Mouse (Mus musculus): ENCODE results near the gene Mog. TPM values are rescaled to one million over a fixed set of nuclear protein-coding genes. Genes with fewer than 3 reads are reported as not detected.

Gene Mog
- polyA plus RNA-seq, 1 experiment from 2014 or later: 2.9 TPM

GRCm38 (mm10) chr17:37002364-37003330 lies 20.6 kb downstream of the Mog start:
- peaks cover 16% of the 10 kb centered on the region; the same call in 1 of the 2 replicates for H3K36me3 ChIP-seq (ENCODE audit: control insufficient read depth, insufficient read depth)
- H3K4me2 ChIP-seq (ENCODE audit: low read length): peak overlapping the region; percentile 54
- H3K9me3 ChIP-seq (ENCODE audit: control insufficient read depth, low read length): no peaks in the 10 kb centered on the region
- H3K4me1 ChIP-seq (replicated peaks; ENCODE audit: control insufficient read depth, insufficient read depth, low read length): peaks cover 17% of the 10 kb centered on the region
- peak; percentile 87 for ATAC-seq
- peak overlapping the region; percentile 56 for H3K4me3 ChIP-seq (replicated peaks; ENCODE audit: low read length)
- H3K27ac ChIP-seq (ENCODE audit: low read length): peak overlapping the region; percentile 95
- WGBS: under 1% methylated on average over 49 of the region's 49 CpGs
- H3K9ac ChIP-seq (replicated peaks; ENCODE audit: low read depth, low read length): peak overlapping the region; percentile 87
- no peaks in the 10 kb centered on the region for H3K27me3 ChIP-seq (replicated peaks; ENCODE audit: control insufficient read depth, insufficient read depth, low read length)

DNA sequence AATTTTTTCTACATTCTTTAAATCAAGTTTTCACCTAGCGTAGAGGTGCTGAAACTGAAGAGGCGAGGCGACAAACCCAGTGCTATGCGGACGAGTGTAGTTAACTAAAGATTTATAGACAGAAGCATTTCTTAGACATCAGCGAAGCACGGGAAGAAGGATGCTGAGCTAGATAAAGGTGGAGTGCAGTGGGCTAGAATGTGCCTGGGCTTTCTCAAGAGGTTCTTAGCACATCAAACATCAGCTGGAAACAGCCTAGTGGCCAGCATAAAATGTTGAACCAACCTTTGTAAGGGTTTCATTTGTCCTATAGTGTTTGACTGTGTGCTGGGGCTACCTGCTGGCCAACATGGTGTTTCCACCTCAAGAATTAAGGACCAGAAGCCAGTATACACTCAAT lies 22.3 kb downstream of the Mog start, which contains the start of gene Zfp57:
Gene Zfp57, plus strand, starts transcription at position 301 of the 400 bp plus-strand sequence.
- H3K4me2 ChIP-seq (ENCODE audit: low read length): peak within 1 kb of the TSS; percentile 54
- H3K9me3 ChIP-seq (ENCODE audit: control insufficient read depth, low read length): no peaks in the 10 kb centered on the region
- no peaks in the 10 kb centered on the region for H3K27me3 ChIP-seq (replicated peaks; ENCODE audit: control insufficient read depth, insufficient read depth, low read length)
- H3K9ac ChIP-seq (replicated peaks; ENCODE audit: low read depth, low read length): no peak within 1 kb of the TSS
- WGBS: 95% methylated on average over 7 of the region's 7 CpGs
- H3K4me1 ChIP-seq (replicated peaks; ENCODE audit: control insufficient read depth, insufficient read depth, low read length): peaks cover 14% of the 10 kb centered on the region
- H3K36me3 ChIP-seq (ENCODE audit: control insufficient read depth, insufficient read depth): peaks cover 4% of the 10 kb centered on the region; the same call in 1 of the 2 replicates
- peak within 1 kb of the TSS; percentile 56; the same call in 1 of the 2 replicates for H3K4me3 ChIP-seq (replicated peaks; ENCODE audit: low read length)
- H3K27ac ChIP-seq (ENCODE audit: low read length): no peak within 1 kb of the TSS
- ATAC-seq: no peak

DNA sequence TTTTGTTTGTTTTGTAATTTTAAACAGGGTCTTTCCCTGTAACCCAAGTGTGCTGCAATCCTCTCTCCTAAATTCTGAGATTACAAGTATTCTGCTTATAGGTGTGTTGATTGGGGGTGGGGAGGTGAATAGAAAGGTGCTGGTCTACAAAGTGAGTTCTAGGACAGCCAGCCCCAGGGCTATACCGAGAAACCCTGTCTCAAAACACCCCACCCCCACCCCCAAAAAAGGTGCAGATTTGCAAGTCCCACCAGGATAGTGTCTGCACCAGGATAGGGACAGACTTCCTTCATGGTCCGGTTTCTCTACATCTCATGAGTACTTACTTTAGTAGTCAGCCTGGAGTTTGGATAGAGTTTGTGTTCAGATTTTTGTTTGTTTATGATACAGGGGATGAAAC lies 24.7 kb downstream of the Mog start:
- Histone ChIP-seq H3K36me3 (ENCODE audit: control insufficient read depth, insufficient read depth) (no peaks in the 10 kb centered on the region), H3K27ac (ENCODE audit: low read length) (no peak overlapping the region), H3K4me1 (replicated peaks; ENCODE audit: control insufficient read depth, insufficient read depth, low read length) (no peaks in the 10 kb centered on the region), H3K27me3 (replicated peaks; ENCODE audit: control insufficient read depth, insufficient read depth, low read length) (no peaks in the 10 kb centered on the region), H3K4me2 (ENCODE audit: low read length) (no peak overlapping the region), H3K9me3 (ENCODE audit: control insufficient read depth, low read length) (no peaks in the 10 kb centered on the region), H3K4me3 (replicated peaks; ENCODE audit: low read length) (no peak overlapping the region), H3K9ac (replicated peaks; ENCODE audit: low read depth, low read length) (no peak overlapping the region)
- 73% methylated on average over 2 of the region's 2 CpGs for WGBS
- ATAC-seq: no peak

DNA sequence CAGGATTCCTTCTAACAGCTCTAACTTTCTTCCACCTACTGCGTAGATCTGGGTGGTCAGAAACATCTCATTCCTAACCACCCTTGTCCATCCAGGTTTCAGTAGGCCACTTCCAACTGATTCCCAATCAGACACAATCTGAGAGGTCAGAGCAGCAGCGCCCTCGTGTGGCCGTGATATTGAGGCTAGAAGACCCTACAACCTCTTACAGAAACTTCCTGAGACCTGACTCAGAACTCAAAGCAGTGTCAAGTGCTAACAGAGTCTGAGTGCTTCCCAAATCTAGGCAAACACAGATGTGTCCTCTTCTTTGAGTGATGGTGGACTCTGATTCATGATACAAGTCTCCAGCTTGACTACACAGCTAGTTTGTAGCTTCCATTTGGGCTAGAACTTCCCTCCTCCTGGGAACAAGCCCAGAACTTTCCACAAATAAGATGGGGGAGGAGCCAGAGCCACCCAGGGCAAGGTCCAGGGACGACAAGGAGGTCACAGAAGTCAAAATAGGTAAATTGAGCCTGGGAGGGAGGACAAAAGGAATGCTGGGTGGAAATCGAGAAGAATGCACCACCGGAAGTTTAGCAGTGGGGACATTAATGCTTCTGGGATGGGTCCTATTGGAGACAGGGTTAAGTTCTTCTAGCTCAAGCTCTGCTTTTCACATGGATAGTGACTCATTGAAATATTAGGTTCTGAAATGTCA lies 26.0 kb downstream of the Mog start:
- Histone ChIP-seq H3K36me3 (ENCODE audit: control insufficient read depth, insufficient read depth) (no peaks in the 10 kb centered on the region), H3K9ac (replicated peaks; ENCODE audit: low read depth, low read length) (no peak overlapping the region), H3K4me2 (ENCODE audit: low read length) (no peak overlapping the region), H3K4me3 (replicated peaks; ENCODE audit: low read length) (no peak overlapping the region), H3K27ac (ENCODE audit: low read length) (no peak overlapping the region), H3K27me3 (replicated peaks; ENCODE audit: control insufficient read depth, insufficient read depth, low read length) (no peaks in the 10 kb centered on the region), H3K4me1 (replicated peaks; ENCODE audit: control insufficient read depth, insufficient read depth, low read length) (no peaks in the 10 kb centered on the region), H3K9me3 (ENCODE audit: control insufficient read depth, low read length) (no peaks in the 10 kb centered on the region)
- ATAC-seq: no peak
- 29% methylated on average over 7 of the region's 7 CpGs for WGBS

DNA sequence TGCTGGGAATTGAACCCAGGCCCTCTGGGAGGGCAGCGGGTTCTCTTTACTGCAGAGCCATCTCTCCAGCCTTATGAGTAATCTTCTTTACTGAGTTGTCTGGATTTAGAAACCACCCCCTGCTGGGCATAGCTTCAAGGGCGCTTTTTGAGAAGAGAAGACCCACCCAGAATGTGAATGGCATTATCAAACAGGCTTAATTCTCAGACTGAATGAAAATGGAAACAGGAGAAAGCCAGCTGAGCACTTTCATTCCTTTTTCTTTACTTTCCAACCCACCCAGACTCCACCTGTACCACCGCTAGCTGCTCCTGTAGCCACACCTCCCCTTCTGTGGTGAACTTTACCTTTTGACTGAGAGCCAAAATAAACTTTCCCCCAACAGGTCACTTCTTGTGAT lies 27.8 kb downstream of the Mog start:
- Histone ChIP-seq H3K36me3 (ENCODE audit: control insufficient read depth, insufficient read depth) (no peaks in the 10 kb centered on the region), H3K9me3 (ENCODE audit: control insufficient read depth, low read length) (no peaks in the 10 kb centered on the region), H3K9ac (replicated peaks; ENCODE audit: low read depth, low read length) (no peak overlapping the region), H3K4me3 (replicated peaks; ENCODE audit: low read length) (no peak overlapping the region), H3K27me3 (replicated peaks; ENCODE audit: control insufficient read depth, insufficient read depth, low read length) (no peaks in the 10 kb centered on the region), H3K4me2 (ENCODE audit: low read length) (no peak overlapping the region), H3K27ac (ENCODE audit: low read length) (no peak overlapping the region), H3K4me1 (replicated peaks; ENCODE audit: control insufficient read depth, insufficient read depth, low read length) (no peaks in the 10 kb centered on the region)
- no peak for ATAC-seq
- WGBS: 49% methylated on average over 3 of the region's 3 CpGs

DNA sequence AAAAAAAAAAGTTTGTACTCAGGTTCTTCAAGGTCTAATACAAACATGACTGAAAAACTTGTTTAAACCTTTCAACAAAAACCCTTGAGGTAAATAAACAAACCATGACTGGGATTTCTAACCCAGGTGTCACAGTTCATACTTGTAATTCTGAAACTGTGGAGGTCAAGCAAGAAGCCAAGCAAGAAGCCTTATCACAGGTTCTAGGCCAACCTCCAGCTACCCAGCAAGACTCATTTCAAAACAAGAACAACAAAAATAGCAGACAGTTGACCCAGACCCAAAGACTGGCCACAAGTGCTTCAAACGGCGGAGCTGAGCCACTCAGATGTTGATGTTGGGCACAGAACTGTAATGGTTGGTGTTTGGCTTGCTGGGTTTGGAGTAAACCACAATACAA lies 28.7 kb downstream of the Mog start:
- no peak overlapping the region for H3K4me3 ChIP-seq (replicated peaks; ENCODE audit: low read length)
- H3K9me3 ChIP-seq (ENCODE audit: control insufficient read depth, low read length): no peaks in the 10 kb centered on the region
- no peak overlapping the region for H3K27ac ChIP-seq (ENCODE audit: low read length)
- no peaks in the 10 kb centered on the region for H3K36me3 ChIP-seq (ENCODE audit: control insufficient read depth, insufficient read depth)
- no peaks in the 10 kb centered on the region for H3K4me1 ChIP-seq (replicated peaks; ENCODE audit: control insufficient read depth, insufficient read depth, low read length)
- 95% methylated on average over 2 of the region's 2 CpGs for WGBS
- peaks cover 2% of the 10 kb centered on the region; the same call in 1 of the 2 replicates for H3K27me3 ChIP-seq (replicated peaks; ENCODE audit: control insufficient read depth, insufficient read depth, low read length)
- H3K9ac ChIP-seq (replicated peaks; ENCODE audit: low read depth, low read length): no peak overlapping the region
- H3K4me2 ChIP-seq (ENCODE audit: low read length): no peak overlapping the region
- no peak for ATAC-seq

GRCm38 (mm10) chr17:36993770-36994325 lies 29.4 kb downstream of the Mog start:
- ATAC-seq: no peak
- WGBS: 89% methylated on average over 4 of the region's 4 CpGs

GRCm38 (mm10) chr17:36992336-36993104 lies 30.7 kb downstream of the Mog start:
- Histone ChIP-seq H3K4me2 (ENCODE audit: low read length) (no peak overlapping the region), H3K36me3 (ENCODE audit: control insufficient read depth, insufficient read depth) (no peaks in the 10 kb centered on the region), H3K4me1 (replicated peaks; ENCODE audit: control insufficient read depth, insufficient read depth, low read length) (no peaks in the 10 kb centered on the region), H3K9ac (replicated peaks; ENCODE audit: low read depth, low read length) (no peak overlapping the region), H3K4me3 (replicated peaks; ENCODE audit: low read length) (no peak overlapping the region), H3K27me3 (replicated peaks; ENCODE audit: control insufficient read depth, insufficient read depth, low read length) (peaks cover 16% of the 10 kb centered on the region), H3K9me3 (ENCODE audit: control insufficient read depth, low read length) (no peaks in the 10 kb centered on the region), H3K27ac (ENCODE audit: low read length) (no peak overlapping the region)
- ATAC-seq: no peak
- WGBS: 78% methylated on average over 3 of the region's 3 CpGs

More at GRCm38 (mm10) chr17:36993770-36994325, 29.4 kb downstream of the Mog start:
- Histone ChIP-seq H3K4me3 (replicated peaks; ENCODE audit: low read length) (no peak overlapping the region), H3K4me2 (ENCODE audit: low read length) (no peak overlapping the region), H3K27me3 (replicated peaks; ENCODE audit: control insufficient read depth, insufficient read depth, low read length) (peaks cover 8% of the 10 kb centered on the region), H3K9me3 (ENCODE audit: control insufficient read depth, low read length) (no peaks in the 10 kb centered on the region), H3K27ac (ENCODE audit: low read length) (no peak overlapping the region), H3K9ac (replicated peaks; ENCODE audit: low read depth, low read length) (no peak overlapping the region), H3K36me3 (ENCODE audit: control insufficient read depth, insufficient read depth) (no peaks in the 10 kb centered on the region), H3K4me1 (replicated peaks; ENCODE audit: control insufficient read depth, insufficient read depth, low read length) (no peaks in the 10 kb centered on the region)
